Mouse (Mus musculus) megakaryocyte, embryonic 14.5 days (primary cell): ENCODE results near the gene Sdc3. TPM values are rescaled to one million over a fixed set of nuclear protein-coding genes. Genes with fewer than 3 reads are reported as not detected.
A peak's percentile ranks its signal among the peaks of the same experiment; 100 is the strongest.

Experiments
- H3K27me3 ChIP-seq: replicated peaks from 2 replicates; pipeline ENCODE3; 2012; ENCODE audit warnings: inconsistent platforms
- H3K36me3 ChIP-seq: replicated peaks from 2 replicates; pipeline ENCODE3; 2012; ENCODE audit warnings: low read length, inconsistent platforms, mixed read lengths
- H3K4me1 ChIP-seq: 2 replicates; pipeline ENCODE4 v1.6.1; 2012; ENCODE audit warnings: inconsistent platforms
- H3K4me3 ChIP-seq: replicated peaks from 2 replicates; pipeline ENCODE3; 2012; ENCODE audit warnings: moderate library complexity, mild to moderate bottlenecking, inconsistent platforms
- H3K9me3 ChIP-seq: 2 replicates; pipeline ENCODE4 v1.6.1; 2012; ENCODE audit warnings: inconsistent platforms
- FLI1 ChIP-seq: IDR thresholded peaks from 2 replicates; pipeline ENCODE4 v1.6.1; 2012; ENCODE audit warnings: low read length, inconsistent platforms, mixed read lengths
- GATA1 ChIP-seq: IDR thresholded peaks from 3 replicates; pipeline ENCODE4 v1.6.1; 2012; ENCODE audit warnings: mixed read lengths, low read length, inconsistent platforms, borderline replicate concordance
- polyA plus RNA-seq: library from polyadenylated mRNA; stranded (reverse); fragments of >175 nt; gene quantifications from 2 replicates; pipeline ENCODE4 v1.2.3, GENCODE M21; 2012; ENCODE audit warnings: low replicate concordance; ENCODE audit not compliant: insufficient read depth

The Sdc3 gene
- polyA plus RNA-seq, 1 experiment: 57.2 TPM

DNA sequence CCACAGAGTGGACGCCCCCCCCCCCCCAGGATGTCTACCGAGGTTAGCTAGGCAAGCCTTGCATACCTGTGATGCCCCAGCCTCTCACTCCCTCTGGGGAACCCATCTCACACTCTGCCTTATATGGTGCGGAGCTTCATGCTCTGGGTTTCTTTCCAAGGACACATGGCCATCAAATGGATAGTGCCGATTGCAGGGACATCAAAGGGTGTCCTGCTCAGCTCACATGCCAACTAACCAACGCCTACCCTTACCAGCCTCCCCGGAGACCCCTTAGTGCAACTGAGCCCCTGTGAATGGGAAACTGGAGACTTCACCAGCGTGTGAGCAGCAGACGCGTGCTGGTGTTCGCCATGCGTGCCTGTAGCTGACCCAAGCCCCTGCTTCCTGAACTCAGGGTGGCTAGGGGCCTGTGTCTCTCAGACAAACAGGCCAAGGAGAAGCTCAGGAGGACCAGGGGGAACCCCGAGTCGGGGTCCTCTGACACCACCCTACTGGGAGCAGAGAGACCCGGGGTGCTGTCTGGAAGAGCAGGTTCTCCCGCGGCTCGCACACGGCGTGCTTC is 444 bp upstream of the Sdc3 start:
- Histone ChIP-seq H3K27me3 (peaks cover 79% of the 10 kb centered on the region), H3K4me3 (peak overlapping the region; percentile 88)
- TF ChIP-seq FLI1 (no peak), GATA1 (no peak)

DNA sequence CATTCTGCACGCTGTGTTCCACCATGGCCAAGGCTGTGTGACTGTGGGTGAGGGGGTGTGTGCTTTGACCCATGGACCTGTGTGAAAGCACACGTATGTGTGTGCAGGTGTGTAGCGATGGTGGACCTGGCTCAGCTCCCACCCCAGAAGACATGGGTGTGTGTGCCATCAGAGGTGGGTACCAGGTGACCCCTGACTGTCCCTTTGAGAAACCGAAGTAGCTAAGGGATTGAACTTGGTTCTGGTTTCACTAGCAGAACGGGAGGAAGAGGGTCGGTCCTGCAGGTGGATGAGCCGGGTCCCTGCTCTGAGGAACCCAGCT is 804 bp downstream of the Sdc3 start:
- H3K27me3 ChIP-seq: peaks cover 80% of the 10 kb centered on the region
- H3K36me3 ChIP-seq: no peaks in the 10 kb centered on the region
- H3K4me3 ChIP-seq: peak overlapping the region; percentile 88
- peaks cover 27% of the 10 kb centered on the region for H3K4me1 ChIP-seq
- no peaks in the 10 kb centered on the region for H3K9me3 ChIP-seq
- TF ChIP-seq FLI1: no peak
- TF ChIP-seq GATA1: no peak

More for the DNA sequence above, 444 bp upstream of the Sdc3 start:
- Histone ChIP-seq H3K36me3 (no peaks in the 10 kb centered on the region), H3K4me1 (peaks cover 27% of the 10 kb centered on the region), H3K9me3 (no peaks in the 10 kb centered on the region)

DNA sequence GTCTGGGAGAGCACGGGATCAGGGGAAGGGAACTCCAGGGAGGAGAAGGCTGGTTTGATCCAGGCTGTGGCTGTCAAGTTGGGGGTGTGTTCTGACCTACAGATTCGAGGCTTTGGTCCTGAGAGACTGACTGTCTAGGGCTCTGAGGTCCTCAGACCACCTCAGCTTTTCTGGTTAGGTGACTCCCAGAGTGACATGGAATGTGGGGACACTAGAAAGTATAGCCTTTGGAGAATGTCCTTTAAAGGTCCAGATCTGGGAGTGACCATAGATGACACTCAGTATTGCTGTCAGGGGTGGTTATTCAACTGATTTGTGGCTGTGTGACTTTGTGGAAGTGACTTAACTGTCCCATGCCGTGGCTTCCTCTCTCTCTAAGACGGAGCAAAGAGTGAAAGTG is 2.4 kb downstream of the Sdc3 start:
- H3K27me3 ChIP-seq: peaks cover 91% of the 10 kb centered on the region
- peak overlapping the region; percentile 71 for H3K4me3 ChIP-seq

DNA sequence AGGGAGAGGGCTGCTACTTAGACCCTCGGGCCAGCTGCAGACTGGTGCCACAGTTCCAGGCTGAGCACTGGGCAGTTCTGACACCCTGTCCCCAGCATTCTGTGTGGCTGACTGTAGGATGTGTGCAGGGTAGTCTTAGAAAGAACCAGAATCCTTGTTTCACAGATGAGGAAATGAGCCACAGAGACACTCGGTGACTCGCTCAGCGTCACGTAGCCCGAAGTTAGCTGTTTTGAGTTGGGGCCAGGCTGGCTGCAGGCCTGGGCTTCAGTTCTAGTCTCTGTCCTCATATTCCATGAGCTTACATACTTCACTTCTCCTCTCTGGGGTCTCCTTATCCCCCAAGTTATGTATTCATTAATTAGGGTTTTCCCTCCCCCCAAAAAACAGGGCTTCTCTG is 3.6 kb downstream of the Sdc3 start:
- H3K4me1 ChIP-seq: peaks cover 30% of the 10 kb centered on the region
- no peak for TF ChIP-seq FLI1
- TF ChIP-seq GATA1: no peak
- no peaks in the 10 kb centered on the region for H3K9me3 ChIP-seq
- no peak overlapping the region for H3K4me3 ChIP-seq
- H3K36me3 ChIP-seq: no peaks in the 10 kb centered on the region
- peaks cover 97% of the 10 kb centered on the region for H3K27me3 ChIP-seq

More for the DNA sequence above, 2.4 kb downstream of the Sdc3 start:
- TF ChIP-seq FLI1 (no peak), GATA1 (no peak)
- Histone ChIP-seq H3K4me1 (peaks cover 34% of the 10 kb centered on the region), H3K36me3 (no peaks in the 10 kb centered on the region), H3K9me3 (no peaks in the 10 kb centered on the region)

DNA sequence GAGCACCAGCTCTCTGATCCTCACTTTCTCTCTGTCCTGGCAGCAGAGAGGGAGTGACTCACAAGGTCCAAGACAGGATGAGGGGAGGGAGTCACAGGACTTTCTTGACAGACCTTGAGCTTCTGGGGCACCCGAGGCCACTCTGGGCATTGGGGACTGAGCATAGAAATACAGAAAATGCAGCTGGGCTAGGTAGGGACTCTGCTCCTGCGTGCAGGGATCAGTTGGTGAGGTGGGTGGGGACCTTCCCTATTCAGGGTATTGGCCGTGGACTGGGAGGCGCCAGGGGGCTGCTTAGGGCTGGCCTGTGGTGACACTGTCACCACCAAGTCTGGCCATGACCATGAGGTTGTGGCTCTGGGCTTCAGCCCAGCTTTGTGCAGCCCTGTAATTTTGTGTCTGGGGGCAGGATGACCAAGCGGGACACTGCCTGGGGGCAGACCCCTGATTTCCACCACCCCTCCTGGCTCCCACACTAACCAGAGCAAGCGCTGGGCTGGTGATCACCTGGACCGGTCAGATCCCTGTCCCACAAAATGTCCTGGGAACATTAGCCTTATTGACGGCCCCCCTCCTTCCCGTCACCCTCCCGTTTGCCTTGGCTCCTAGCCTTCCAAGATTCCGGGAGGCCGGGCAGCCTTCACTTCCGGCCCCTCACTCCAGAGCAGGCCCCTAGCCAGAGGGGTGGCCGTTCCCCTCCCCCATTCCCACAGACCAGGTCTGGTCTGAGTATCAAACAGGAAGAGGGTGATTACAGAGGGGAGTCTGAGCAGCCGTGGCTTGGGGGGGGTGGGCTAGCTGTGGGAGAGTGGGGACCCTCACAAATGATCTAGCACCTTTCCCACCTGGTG is 5.1 kb downstream of the Sdc3 start:
- Histone ChIP-seq H3K27me3 (peaks cover 88% of the 10 kb centered on the region), H3K9me3 (no peaks in the 10 kb centered on the region), H3K4me3 (no peak overlapping the region), H3K4me1 (peaks cover 36% of the 10 kb centered on the region), H3K36me3 (no peaks in the 10 kb centered on the region)
- TF ChIP-seq GATA1 (no peak), FLI1 (no peak)

DNA sequence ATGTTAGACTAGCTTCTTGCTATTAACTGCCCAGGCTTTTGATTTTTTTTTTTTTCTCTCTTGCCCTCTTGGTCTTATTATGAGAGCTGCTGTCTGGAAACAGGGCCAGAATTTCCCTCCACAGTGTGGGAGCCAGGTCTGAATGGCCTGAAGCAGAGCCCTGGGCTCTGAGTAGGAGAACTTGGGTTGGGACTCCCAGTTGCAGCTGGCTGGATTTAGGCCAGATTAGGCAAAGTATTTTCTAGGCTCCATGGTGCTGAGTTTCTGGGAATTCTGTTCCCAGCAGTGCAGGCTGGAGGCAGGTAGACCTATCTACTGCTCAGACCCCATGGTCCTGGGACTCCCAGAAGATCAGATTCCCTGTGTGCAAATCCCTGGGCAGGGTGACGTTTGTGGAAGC is 6.1 kb downstream of the Sdc3 start:
- H3K9me3 ChIP-seq: no peaks in the 10 kb centered on the region
- H3K27me3 ChIP-seq: peaks cover 88% of the 10 kb centered on the region
- TF ChIP-seq FLI1 (no peak), GATA1 (no peak)
- H3K4me3 ChIP-seq: no peak overlapping the region
- no peaks in the 10 kb centered on the region for H3K36me3 ChIP-seq
- H3K4me1 ChIP-seq: peaks cover 32% of the 10 kb centered on the region; the same call in 1 of the 2 replicates

DNA sequence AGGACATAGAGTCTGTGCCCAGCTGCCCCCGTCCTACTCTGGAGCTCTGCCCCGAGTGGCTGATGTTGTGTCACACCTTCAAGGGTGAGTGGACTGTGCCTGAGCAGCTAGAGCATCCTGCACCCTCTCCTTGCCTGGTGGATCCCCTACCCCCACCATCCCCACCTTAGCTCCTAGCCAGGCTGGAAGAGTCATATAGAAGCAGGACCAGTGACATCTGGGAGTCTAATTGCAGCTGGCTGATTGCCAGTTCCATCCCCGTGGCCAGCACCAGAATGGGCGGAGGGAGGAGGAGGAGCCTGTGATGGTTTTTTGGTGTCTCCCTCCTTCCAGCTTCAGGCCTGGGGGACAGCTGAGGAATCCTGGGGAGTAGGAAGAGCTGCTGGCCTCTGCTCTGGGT is 6.8 kb downstream of the Sdc3 start:
- Histone ChIP-seq H3K27me3 (peaks cover 90% of the 10 kb centered on the region), H3K4me1 (peaks cover 32% of the 10 kb centered on the region; the same call in 1 of the 2 replicates), H3K9me3 (no peaks in the 10 kb centered on the region), H3K36me3 (no peaks in the 10 kb centered on the region), H3K4me3 (no peak overlapping the region)
- TF ChIP-seq GATA1: no peak
- TF ChIP-seq FLI1: no peak

DNA sequence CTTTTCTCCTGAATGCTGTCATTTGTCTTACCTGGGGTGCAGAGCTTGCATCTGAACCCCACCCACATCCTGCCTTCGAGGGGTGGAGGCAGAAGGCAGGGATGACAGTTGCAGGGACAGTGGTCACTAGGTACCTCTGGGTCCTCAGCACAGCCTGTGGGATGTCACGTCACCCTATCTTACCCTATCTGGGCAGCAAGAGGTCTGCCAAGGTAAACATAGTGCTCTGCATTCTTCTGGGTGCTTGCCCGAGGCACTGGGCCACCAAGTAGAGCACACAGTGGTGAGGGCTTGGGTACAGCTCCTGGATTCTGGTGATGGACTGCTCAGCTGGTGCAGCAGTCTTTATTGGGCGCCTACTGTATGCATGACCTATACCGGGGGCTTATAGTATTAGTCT is 7.2 kb downstream of the Sdc3 start:
- Histone ChIP-seq H3K36me3 (no peaks in the 10 kb centered on the region), H3K4me1 (peaks cover 28% of the 10 kb centered on the region; the same call in 1 of the 2 replicates), H3K27me3 (peaks cover 89% of the 10 kb centered on the region), H3K4me3 (no peak overlapping the region), H3K9me3 (no peaks in the 10 kb centered on the region)
- TF ChIP-seq GATA1 (no peak), FLI1 (no peak)

DNA sequence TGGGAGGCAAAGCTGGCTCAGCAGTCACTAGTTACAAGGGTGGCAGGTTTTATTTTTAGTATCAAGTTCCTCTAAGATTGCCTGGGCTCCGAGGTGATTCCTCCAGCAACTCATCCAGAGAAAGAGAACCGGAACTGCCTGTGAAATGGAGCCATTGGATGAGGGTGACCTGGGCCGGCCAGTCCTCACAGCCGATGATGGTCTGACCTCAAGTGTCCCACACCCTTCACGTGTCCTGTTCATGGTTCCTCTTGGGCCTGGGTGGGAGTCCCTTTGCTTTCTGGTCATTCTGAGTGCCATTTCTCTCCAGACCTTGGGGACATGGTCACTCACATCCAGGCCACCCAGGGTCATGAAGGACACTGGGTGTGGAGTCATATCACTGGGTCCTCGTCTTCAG is 7.8 kb downstream of the Sdc3 start:
- no peak overlapping the region for H3K4me3 ChIP-seq
- peaks cover 24% of the 10 kb centered on the region; the same call in 1 of the 2 replicates for H3K4me1 ChIP-seq
- peaks cover 88% of the 10 kb centered on the region for H3K27me3 ChIP-seq
- H3K36me3 ChIP-seq: no peaks in the 10 kb centered on the region
- TF ChIP-seq FLI1 (no peak), GATA1 (no peak)
- H3K9me3 ChIP-seq: no peaks in the 10 kb centered on the region

DNA sequence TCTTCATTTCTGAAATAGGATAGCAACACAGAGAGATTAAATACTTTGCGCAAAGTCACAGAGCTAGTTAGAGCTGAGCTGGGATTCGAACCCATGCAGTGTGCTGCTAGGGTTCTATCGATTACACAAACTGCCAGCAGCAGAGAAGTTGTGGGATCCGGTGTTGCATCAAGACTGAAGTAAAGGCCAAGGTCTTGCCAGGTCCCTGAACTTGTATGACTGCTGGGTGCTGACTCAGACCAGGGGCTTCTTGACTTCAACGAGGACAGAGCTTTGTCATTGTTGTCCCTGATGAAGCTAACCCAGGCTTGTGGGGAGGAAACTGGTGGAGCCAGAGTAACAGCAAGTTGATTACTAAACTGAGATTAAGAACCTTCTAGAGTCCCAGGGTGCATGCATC is 8.9 kb downstream of the Sdc3 start:
- Histone ChIP-seq H3K36me3 (no peaks in the 10 kb centered on the region), H3K4me3 (no peak overlapping the region), H3K4me1 (peaks cover 24% of the 10 kb centered on the region; the same call in 1 of the 2 replicates), H3K9me3 (no peaks in the 10 kb centered on the region), H3K27me3 (peaks cover 88% of the 10 kb centered on the region)
- TF ChIP-seq FLI1: no peak
- TF ChIP-seq GATA1: no peak
